Mouse (Mus musculus) adrenal gland, adult 8-10 months (tissue): ENCODE data around the gene Tnnt2. TPM values are rescaled to one million over a fixed set of nuclear protein-coding genes. Genes with fewer than 3 reads are reported as not detected.

ENCODE experiments used
- DNase-seq: peaks from one replicate; pipeline ENCODE4 v3.0.0; 2022
- total RNA-seq, 4 experiments: library from RNA; stranded (reverse); gene quantifications; 2 replicates each; pipeline ENCODE4 v1.2.4; 2022

The Tnnt2 gene
- total RNA-seq, 4 experiments from 2014 or later: 2.2 to 5.5 (median 2.6) TPM

DNA sequence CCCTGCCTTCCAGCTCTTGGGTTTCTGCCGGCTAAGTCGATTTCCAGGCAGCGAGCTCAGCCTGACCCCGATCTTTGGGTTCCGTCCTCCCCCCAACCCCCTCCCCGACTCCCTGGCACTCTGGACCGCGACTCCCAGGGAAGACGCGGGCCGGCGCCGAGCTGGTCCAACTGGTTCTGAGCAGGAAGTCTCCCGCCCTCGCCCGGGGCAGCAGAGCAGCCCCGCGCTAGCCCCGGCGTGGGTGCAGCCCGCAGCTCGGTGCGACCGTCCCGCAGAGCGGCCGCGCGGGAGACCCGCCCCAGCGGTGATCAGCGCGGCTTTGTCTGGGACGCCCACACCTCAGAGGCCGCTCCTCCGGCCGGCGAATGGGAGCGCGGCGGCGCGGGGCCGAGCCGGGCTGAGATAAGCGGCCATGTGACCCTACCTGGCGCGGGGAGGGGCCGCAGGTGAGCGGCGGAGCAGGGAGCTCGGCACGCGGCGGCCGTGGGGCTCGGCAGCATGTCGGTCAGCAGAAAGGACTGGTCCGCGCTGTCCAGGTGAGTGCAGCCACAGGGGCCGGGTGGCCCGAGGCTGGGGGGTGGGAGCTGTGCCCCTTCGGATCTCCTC lies 17.6 kb upstream of the Tnnt2 start, which contains the start of gene Lad1:
Gene Lad1 (plus strand): TSS at position 118 of the 606 bp plus-strand sequence.
- no peak for DNase-seq

DNA sequence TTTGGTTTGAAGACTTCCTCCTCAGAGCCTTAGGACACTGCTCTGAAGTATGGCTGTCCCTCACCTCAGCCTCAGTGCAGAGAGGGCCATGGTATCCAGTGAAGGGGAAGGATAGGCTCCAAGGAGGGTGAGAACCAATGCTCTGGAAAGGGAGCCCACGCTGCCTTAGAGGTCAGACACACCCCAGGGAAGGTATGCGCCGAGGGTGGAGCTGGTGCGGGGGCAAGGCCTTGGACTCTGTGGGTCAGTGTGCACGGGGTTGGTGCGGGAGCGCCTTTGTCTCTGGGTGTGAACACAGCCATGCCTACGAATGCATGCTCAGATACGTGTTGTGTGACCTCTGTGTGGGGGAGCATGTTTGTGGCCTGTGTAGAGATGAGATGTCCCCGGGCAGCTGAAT lies 16.1 kb upstream of the Tnnt2 start:
- DNase-seq: no peak

DNA sequence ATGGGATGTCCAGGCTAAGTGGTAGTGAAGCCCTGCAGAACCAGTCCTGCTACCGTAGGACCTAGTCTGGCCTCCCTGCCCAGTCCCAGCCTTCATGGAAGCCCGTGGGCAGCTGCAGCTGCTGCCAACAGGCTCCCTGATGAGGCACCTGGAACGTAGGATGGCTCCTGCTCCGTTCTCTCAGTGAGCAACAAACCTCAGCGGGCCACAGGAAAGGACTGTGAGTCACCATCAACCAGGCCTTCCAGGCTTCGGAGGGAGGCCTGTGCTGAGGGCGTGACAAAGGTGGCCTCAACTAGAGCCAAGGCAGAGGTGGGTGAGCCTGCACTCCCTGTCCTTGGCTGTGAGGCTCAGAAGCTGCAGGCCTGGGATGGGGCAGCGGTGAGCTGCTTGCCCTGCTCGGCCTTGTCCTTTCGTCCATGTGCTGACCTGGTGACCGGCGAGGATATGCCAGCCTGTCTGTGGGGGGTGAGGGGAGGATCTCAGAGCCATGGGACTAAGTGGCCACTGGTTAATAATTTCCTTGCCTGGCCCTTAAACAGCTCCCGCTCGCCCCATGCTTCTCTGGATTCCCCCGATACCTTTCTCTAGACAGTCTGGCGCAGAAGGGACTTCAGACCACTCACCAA lies 15.3 kb upstream of the Tnnt2 start:
- DNase-seq: peak; percentile 10

GRCm38 (mm10) chr1:135821780-135822179 lies 14.4 kb upstream of the Tnnt2 start:
- DNase-seq: no peak

DNA sequence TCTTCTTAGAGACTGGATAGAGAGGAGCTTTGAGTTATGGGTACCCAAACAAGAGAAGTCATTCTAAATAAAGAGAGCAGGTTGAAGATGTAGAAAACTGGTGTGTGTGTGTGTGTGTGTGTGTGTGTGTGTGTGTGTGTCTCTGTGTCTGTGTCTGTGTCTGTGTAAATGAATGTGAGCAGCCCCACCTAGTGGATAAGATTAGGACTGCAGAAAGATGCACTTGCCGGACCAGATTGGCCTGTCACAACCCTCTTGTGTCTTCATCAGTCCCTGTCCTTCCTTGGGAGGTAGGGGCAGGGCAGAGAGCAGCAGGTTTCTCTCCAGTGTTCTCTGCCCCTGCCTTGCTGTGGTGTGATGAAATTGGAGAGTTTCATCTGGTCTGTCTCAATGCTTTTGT lies 7.2 kb upstream of the Tnnt2 start:
- DNase-seq: no peak

DNA sequence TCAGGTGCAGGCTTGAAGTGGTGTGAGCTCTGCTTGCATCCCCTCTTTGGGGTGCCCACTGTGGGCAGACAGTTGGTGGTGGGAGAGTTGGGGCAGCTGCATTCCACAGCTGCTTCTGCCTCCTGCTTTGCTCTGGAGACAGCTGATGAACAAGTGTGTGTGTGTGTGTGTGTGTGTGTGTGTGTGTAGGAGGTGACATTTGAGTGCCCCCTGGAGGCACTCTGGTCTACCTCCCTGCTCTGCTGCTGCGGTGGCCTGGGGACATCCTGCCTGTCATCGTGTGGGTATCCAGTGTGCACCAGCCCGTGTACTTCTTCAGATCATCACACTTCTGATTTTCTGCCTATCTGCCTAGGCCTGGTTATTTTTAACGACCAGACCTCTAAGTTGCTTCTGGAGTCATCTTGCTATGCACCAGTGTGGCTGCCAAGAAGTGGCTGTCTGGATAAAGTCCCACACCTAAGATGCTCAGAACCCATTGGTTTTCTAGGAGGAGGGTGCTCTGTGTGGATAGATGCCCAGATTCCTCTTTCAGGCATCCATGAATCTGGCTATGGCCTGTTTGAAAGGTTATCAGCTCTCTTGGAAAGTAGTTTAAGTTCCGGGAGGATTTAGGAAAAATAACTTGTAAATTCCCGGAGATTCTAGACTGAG lies 1.8 kb upstream of the Tnnt2 start:
- no peak for DNase-seq

GRCm38 (mm10) chr1:135834983-135835382 lies 1.2 kb upstream of the Tnnt2 start:
- no peak for DNase-seq

DNA sequence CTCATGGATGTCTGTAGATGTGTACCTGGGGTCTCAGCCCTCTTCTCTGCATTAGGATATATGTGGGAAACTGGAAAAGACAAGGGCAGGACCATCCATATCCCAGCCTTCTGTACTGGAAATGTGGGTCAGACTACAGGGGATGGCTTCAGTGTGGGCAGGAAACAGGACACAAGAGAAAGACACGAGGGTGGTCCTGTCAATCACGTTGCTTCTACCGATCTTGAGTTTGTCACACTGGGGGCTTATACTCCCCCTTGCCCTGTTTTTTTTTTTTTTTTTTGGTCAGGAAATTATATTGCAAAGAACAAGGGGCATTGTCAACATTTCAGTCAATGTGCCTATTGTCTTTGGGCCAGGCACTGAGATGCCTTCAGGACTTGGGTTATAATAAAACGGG lies 2.5 kb downstream of the Tnnt2 start:
- no peak for DNase-seq

GRCm38 (mm10) chr1:135839065-135839464 lies 2.9 kb downstream of the Tnnt2 start:
- DNase-seq: no peak

- DNase-seq: no peak
Measured at GRCm38 (mm10) chr1:135840675-135841395, 4.7 kb downstream of the Tnnt2 start.

DNA sequence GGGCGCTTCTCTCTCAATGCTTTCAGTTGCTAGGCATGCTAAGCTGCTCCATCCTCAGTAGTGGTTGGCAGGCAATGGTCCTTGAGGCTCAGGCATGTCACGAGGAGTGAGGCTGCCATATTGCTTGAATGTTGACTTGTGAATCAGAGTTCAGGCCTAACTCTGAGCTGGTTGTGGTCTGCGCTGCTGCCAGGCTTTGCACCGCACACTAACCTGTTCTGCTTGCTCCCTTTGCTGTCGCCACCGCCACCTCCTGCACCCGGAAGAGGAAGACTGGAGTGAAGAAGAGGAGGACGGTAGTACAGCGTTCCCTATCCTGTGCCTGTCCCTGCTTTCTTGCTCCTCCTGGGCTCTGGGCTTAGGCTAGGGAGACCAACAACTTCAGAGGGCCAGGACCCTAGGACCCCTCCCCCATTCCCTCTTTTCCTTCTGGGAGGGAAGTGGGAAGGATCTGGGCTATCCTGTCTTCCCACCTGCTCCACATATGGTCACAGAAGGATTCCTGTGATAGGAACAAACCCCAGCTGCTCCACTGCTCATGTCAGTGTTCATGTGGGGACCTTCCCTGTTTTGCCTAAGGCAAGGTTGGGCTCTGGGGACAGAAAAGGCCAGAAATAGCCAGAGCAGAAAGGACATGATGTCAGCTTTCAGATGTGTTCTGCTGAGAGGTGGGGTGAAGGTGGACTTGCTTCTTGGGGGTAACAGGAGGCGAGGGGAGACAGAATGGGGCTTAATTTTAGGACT lies 7.5 kb downstream of the Tnnt2 start:
- no peak for DNase-seq

DNA sequence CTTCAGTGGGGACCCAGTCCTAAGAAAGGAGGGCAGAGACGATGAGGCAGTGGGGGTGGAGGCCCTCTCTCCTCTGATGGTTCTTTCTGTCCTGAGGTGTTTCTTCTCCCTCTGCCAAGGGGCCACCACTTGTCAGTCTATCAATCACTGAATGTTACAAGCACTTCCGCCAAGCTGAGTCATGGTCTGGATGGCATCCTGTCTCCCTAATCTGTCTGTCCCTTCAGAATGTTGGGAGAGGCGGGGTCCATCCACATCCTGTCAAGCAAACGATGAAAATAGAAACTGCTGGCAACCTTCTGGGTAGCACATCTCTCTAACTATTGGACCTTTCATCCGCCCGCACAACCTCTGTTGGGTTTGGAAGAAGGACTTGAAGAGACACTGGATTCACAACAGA lies 8.3 kb downstream of the Tnnt2 start:
- no peak for DNase-seq

DNA sequence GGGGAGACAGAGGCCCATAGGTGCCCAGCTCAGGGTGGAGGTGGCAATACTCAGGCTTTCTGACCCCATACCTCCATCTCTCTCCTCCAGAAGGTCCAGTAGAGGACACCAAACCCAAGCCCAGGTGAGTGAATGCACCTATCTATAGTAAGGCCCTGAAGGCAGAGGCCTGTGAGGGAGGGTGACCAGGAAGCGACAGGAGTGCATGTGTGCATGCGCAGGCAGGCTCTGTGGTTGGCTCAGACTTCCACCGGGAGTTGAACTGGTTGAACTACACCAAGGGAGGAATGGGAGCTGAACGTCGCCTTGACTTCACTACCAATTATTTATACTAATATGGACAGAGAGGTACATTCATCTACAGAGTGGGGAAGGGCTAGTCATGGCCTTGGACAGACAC lies 10.5 kb downstream of the Tnnt2 start:
- no peak for DNase-seq

DNA sequence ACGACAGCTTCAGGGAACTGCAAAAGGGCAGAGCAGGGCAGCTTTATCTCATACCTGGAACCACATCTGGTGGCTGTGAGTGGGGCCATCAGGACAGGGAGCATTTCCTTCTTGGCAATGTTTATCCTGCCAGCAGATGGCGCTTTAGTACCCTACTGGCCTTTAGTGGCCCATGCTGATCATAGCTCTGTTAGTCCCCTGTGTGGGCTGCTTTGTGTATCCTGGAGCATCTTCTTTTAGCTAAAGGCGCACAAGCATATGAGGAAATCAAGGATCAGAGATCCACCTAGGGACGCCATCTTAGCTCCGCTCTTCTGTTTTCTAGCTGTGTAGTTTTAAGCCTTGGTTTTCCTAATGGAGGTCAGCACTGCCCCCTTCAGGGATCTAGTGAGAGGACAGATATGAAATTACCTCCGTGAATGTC lies 11.0 kb downstream of the Tnnt2 start:
- DNase-seq: peak; percentile 12

DNA sequence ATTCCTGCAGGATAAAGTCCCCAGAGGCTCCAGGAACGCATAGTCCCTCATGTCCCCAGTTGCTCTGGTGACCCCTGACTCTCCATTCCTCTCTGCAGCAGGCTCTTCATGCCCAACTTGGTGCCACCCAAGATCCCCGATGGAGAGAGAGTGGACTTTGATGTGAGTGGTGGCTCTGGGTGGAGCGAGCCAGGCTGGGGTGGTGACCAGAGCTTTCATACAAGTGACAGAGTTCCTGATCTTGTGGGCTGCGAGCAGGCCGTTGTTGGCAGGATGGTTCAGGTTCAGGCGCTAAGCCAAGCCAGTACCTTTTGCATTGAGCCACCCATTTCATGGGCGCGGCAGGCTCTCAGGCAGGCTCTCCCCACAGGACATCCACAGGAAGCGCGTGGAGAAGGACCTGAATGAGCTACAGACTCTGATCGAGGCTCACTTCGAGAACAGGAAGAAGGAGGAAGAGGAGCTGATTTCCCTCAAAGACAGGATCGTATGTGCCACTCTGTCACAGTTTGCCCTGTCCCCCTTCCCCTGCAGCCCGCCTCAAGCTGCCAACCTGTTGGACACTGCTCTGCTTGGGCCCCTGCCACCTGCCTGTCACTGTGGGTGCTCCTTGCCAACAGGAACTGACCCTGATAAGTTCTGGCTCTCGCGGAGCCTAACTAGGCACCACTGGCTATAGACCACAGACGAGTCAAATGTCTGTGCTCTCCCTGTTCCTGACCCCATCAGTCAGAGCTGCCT lies 11.6 kb downstream of the Tnnt2 start:
- DNase-seq: no peak

- DNase-seq: peak; percentile 11
Measured at GRCm38 (mm10) chr1:135850722-135851512, 14.8 kb downstream of the Tnnt2 start.

- no peak for DNase-seq
Measured at GRCm38 (mm10) chr1:135852044-135852756, 16.0 kb downstream of the Tnnt2 start.

- DNase-seq: no peak
Measured at GRCm38 (mm10) chr1:135853200-135853599, 17.0 kb downstream of the Tnnt2 start.

DNA sequence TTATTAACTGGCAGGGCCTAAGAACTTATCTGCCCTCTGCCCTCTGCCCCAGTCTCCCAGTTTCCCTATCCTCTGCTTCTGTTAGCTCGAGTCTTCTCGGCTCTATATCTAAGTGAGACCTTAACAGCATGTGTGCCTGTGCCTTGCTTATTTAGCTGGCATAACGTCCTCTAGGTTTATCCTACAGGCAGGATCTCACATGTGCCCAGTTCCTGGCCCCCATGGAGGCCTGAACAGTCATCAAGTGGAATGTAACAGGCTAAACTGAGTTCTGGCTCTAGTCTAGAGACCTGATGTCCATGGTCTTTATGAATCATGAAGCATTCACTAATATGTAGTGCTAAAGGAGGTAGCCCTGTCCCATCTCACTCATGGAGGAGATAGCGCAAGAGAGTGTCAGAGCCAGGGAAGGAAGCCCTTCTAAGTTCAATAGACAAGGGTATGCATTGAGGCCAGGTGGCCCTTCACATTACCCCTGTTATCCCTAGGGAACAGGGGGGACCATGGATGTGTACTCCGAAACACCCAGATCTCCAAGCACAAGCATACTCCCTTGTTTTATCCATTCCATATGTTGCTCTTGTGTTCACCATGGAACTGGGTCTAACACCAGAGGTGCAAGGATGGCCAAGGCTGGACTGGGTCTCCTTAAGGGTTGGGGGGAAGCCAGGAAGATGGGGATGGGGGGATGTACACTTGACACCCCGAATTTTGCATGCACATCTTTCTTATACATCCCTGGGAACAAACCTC lies 18.6 kb downstream of the Tnnt2 start:
- DNase-seq: no peak

DNA sequence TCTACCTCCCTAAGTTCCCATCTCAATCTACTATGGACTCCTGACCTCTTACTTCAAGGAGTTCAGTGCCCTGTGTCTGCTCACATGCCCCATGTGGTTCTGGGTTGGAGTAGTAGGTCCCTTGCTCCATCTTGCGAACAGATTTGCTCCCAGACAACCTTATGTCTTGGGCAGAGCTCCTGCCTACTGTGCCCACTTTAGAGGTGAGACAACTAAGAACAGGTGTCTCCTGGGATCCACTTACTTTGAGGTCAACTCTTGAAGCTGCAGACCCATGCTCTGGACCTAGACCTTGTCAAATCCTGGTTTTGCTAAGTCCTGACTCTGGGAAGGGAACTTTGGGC lies 19.2 kb downstream of the Tnnt2 start:
- DNase-seq: no peak
